Mouse (Mus musculus) embryonic facial prominence, embryonic 12.5 days (tissue): ENCODE results near the gene Ctso. TPM values are rescaled to one million over a fixed set of nuclear protein-coding genes. Genes with fewer than 3 reads are reported as not detected.

Experiments used
- ATAC-seq: fragments of 200-750 bp; cut with Nextera tagmentation; 2 replicates; pipeline ENCODE4 v1.8.0; 2017; ENCODE audit not compliant: insufficient number of reproducible peaks, insufficient read depth, low FRiP score, low TSS enrichment
- H3K27ac ChIP-seq: fragments of 300-500 bp; sonication (generic); 2 replicates; pipeline ENCODE4 v1.5.1; 2016; ENCODE audit warnings: mild to moderate bottlenecking
- H3K27me3 ChIP-seq: fragments of 300-500 bp; sonication (generic); 2 replicates; pipeline ENCODE4 v1.6.1; 2016; ENCODE audit warnings: mild to moderate bottlenecking, moderate library complexity
- H3K36me3 ChIP-seq: fragments of 300-500 bp; sonication (generic); 2 replicates; pipeline ENCODE4 v1.6.1; 2016; ENCODE audit warnings: mild to moderate bottlenecking
- H3K4me1 ChIP-seq: fragments of 300-500 bp; sonication (generic); 2 replicates; pipeline ENCODE4 v1.6.1; 2016
- H3K4me2 ChIP-seq: fragments of 300-500 bp; sonication (generic); replicated peaks from 2 replicates; pipeline ENCODE4 v1.6.1; 2016; ENCODE audit warnings: mild to moderate bottlenecking, moderate library complexity
- H3K4me3 ChIP-seq: fragments of 300-500 bp; sonication (generic); 2 replicates; pipeline ENCODE4 v1.5.1; 2016; ENCODE audit warnings: mild to moderate bottlenecking
- H3K9ac ChIP-seq: fragments of 300-500 bp; sonication (generic); 2 replicates; pipeline ENCODE4 v1.6.1; 2016; ENCODE audit warnings: mild to moderate bottlenecking, moderate library complexity
- H3K9me3 ChIP-seq: fragments of 300-500 bp; sonication (generic); 2 replicates; pipeline ENCODE4 v1.6.1; 2016; ENCODE audit warnings: mild to moderate bottlenecking, moderate library complexity
- WGBS: fragments of 180-500 bp; shearing (Covaris S2); methylation state at CpG from one replicate; pipeline ENCODE4 v1.1.7; 2016; 5-methylcytosine and 5-hydroxymethylcytosine counted together
- polyA plus RNA-seq: library from polyadenylated mRNA; unstranded; fragments of >200 nt; fragmentation: Nextera tagmentation; extraction: Ambion mirVana; gene quantifications from 2 replicates; pipeline ENCODE4 v1.2.1, GENCODE M21; 2016

Ctso gene
- polyA plus RNA-seq, 1 experiment from 2014 or later: 8.1 TPM

- 83% methylated on average over 5 of the region's 5 CpGs for WGBS
- Histone ChIP-seq H3K4me3 (no peak overlapping the region), H3K27ac (no peak overlapping the region), H3K9ac (no peak overlapping the region), H3K4me1 (no peaks in the 10 kb centered on the region), H3K27me3 (no peaks in the 10 kb centered on the region), H3K9me3 (no peaks in the 10 kb centered on the region), H3K4me2 (no peak overlapping the region), H3K36me3 (no peaks in the 10 kb centered on the region)
- no peak for ATAC-seq
Observed at GRCm38 (mm10) chr3:81961336-81961735, 28.9 kb downstream of the Ctso start.

GRCm38 (mm10) chr3:81963768-81964167 lies 31.4 kb downstream of the Ctso start:
- Histone ChIP-seq H3K36me3 (no peaks in the 10 kb centered on the region), H3K4me1 (no peaks in the 10 kb centered on the region)

GRCm38 (mm10) chr3:81964596-81964995 lies 32.2 kb downstream of the Ctso start:
- 72% methylated on average over 3 of the region's 3 CpGs for WGBS
- no peak overlapping the region for H3K27ac ChIP-seq
- ATAC-seq: no peak
- no peaks in the 10 kb centered on the region for H3K4me1 ChIP-seq
- no peak overlapping the region for H3K4me2 ChIP-seq
- H3K9me3 ChIP-seq: no peaks in the 10 kb centered on the region
- no peaks in the 10 kb centered on the region for H3K36me3 ChIP-seq
- no peak overlapping the region for H3K9ac ChIP-seq
- H3K27me3 ChIP-seq: no peaks in the 10 kb centered on the region
- H3K4me3 ChIP-seq: no peak overlapping the region

More at GRCm38 (mm10) chr3:81963768-81964167, 31.4 kb downstream of the Ctso start:
- Histone ChIP-seq H3K9ac (no peak overlapping the region), H3K4me2 (no peak overlapping the region), H3K27ac (no peak overlapping the region), H3K27me3 (no peaks in the 10 kb centered on the region), H3K9me3 (no peaks in the 10 kb centered on the region), H3K4me3 (no peak overlapping the region)
- ATAC-seq: no peak
- WGBS: 60% methylated on average over 5 of the region's 5 CpGs

GRCm38 (mm10) chr3:81975607-81976006 lies 43.2 kb downstream of the Ctso start:
- no peaks in the 10 kb centered on the region for H3K9me3 ChIP-seq
- H3K4me2 ChIP-seq: no peak overlapping the region
- no peaks in the 10 kb centered on the region for H3K27me3 ChIP-seq
- no peak overlapping the region for H3K4me3 ChIP-seq
- H3K36me3 ChIP-seq: no peaks in the 10 kb centered on the region
- H3K9ac ChIP-seq: no peak overlapping the region
- 77% methylated on average over 4 of the region's 4 CpGs for WGBS
- H3K27ac ChIP-seq: no peak overlapping the region
- no peaks in the 10 kb centered on the region for H3K4me1 ChIP-seq
- no peak for ATAC-seq

GRCm38 (mm10) chr3:81976102-81976501 lies 43.7 kb downstream of the Ctso start, which contains the start of gene Tdo2:
Gene Tdo2, minus strand, starts transcription at chr3:81976202.
- H3K9me3 ChIP-seq: no peaks in the 10 kb centered on the region
- no peaks in the 10 kb centered on the region for H3K27me3 ChIP-seq
- H3K4me3 ChIP-seq: no peak within 1 kb of the TSS
- H3K36me3 ChIP-seq: no peaks in the 10 kb centered on the region
- H3K9ac ChIP-seq: no peak within 1 kb of the TSS
- H3K4me2 ChIP-seq: no peak within 1 kb of the TSS
- no peaks in the 10 kb centered on the region for H3K4me1 ChIP-seq
- H3K27ac ChIP-seq: no peak within 1 kb of the TSS
- no peak for ATAC-seq

- ATAC-seq: no peak
- no peak overlapping the region for H3K9ac ChIP-seq
- no peaks in the 10 kb centered on the region for H3K36me3 ChIP-seq
- WGBS: 94% methylated on average over 5 of the region's 5 CpGs
- no peak overlapping the region for H3K4me2 ChIP-seq
- H3K4me3 ChIP-seq: no peak overlapping the region
- no peaks in the 10 kb centered on the region for H3K4me1 ChIP-seq
- no peaks in the 10 kb centered on the region for H3K9me3 ChIP-seq
- no peak overlapping the region for H3K27ac ChIP-seq
- no peaks in the 10 kb centered on the region for H3K27me3 ChIP-seq
Observed at GRCm38 (mm10) chr3:81981576-81981975, 49.2 kb downstream of the Ctso start.

- Histone ChIP-seq H3K27me3 (no peaks in the 10 kb centered on the region), H3K9me3 (no peaks in the 10 kb centered on the region), H3K4me3 (no peak within 1 kb of the TSS), H3K36me3 (no peaks in the 10 kb centered on the region), H3K27ac (no peak within 1 kb of the TSS), H3K4me1 (no peaks in the 10 kb centered on the region), H3K4me2 (no peak within 1 kb of the TSS), H3K9ac (no peak within 1 kb of the TSS)
- 88% methylated on average over 5 of the region's 5 CpGs for WGBS
- ATAC-seq: no peak
Observed at GRCm38 (mm10) chr3:81981990-81982389, 49.6 kb downstream of the Ctso start, which contains the start of gene Asic5. Gene Asic5, plus strand, starts transcription at chr3:81982290.

GRCm38 (mm10) chr3:81983120-81983895 lies 50.9 kb downstream of the Ctso start:
- Histone ChIP-seq H3K27me3 (no peaks in the 10 kb centered on the region), H3K9ac (no peak overlapping the region), H3K9me3 (no peaks in the 10 kb centered on the region), H3K4me3 (no peak overlapping the region), H3K27ac (no peak overlapping the region), H3K36me3 (no peaks in the 10 kb centered on the region), H3K4me1 (no peaks in the 10 kb centered on the region), H3K4me2 (no peak overlapping the region)
- ATAC-seq: no peak
- WGBS: 83% methylated on average over 8 of the region's 8 CpGs

- 63% methylated on average over 1 of the region's 1 CpGs for WGBS
- Histone ChIP-seq H3K4me3 (no peak overlapping the region), H3K9ac (no peak overlapping the region), H3K27me3 (no peaks in the 10 kb centered on the region), H3K9me3 (no peaks in the 10 kb centered on the region), H3K36me3 (no peaks in the 10 kb centered on the region), H3K4me2 (no peak overlapping the region), H3K4me1 (no peaks in the 10 kb centered on the region), H3K27ac (no peak overlapping the region)
- ATAC-seq: no peak
Observed at GRCm38 (mm10) chr3:81985100-81985499, 52.7 kb downstream of the Ctso start.

- 91% methylated on average over 2 of the region's 2 CpGs for WGBS
- Histone ChIP-seq H3K9me3 (no peaks in the 10 kb centered on the region), H3K27ac (no peak overlapping the region), H3K4me1 (no peaks in the 10 kb centered on the region), H3K27me3 (no peaks in the 10 kb centered on the region), H3K9ac (no peak overlapping the region), H3K4me2 (no peak overlapping the region), H3K36me3 (no peaks in the 10 kb centered on the region), H3K4me3 (no peak overlapping the region)
- ATAC-seq: no peak
Observed at GRCm38 (mm10) chr3:81986103-81986502, 53.7 kb downstream of the Ctso start.

- Histone ChIP-seq H3K4me2 (no peak overlapping the region), H3K9ac (no peak overlapping the region), H3K4me1 (no peaks in the 10 kb centered on the region), H3K36me3 (no peaks in the 10 kb centered on the region), H3K27ac (no peak overlapping the region), H3K9me3 (no peaks in the 10 kb centered on the region), H3K27me3 (no peaks in the 10 kb centered on the region), H3K4me3 (no peak overlapping the region)
- ATAC-seq: no peak
- WGBS: 91% methylated on average over 3 of the region's 3 CpGs
Observed at GRCm38 (mm10) chr3:81987628-81988027, 55.2 kb downstream of the Ctso start.

- WGBS: 21% methylated on average over 2 of the region's 2 CpGs
- no peak overlapping the region for H3K4me2 ChIP-seq
- no peak overlapping the region for H3K9ac ChIP-seq
- no peak for ATAC-seq
- H3K4me3 ChIP-seq: no peak overlapping the region
- no peaks in the 10 kb centered on the region for H3K36me3 ChIP-seq
- H3K27ac ChIP-seq: no peak overlapping the region
- H3K27me3 ChIP-seq: no peaks in the 10 kb centered on the region
- H3K9me3 ChIP-seq: no peaks in the 10 kb centered on the region
- no peaks in the 10 kb centered on the region for H3K4me1 ChIP-seq
Observed at GRCm38 (mm10) chr3:81989692-81990141, 57.3 kb downstream of the Ctso start.
